Mouse (Mus musculus) forebrain, embryonic 11.5 days (tissue): Measurements from ENCODE around the gene Ell2. TPM values are rescaled to one million over a fixed set of nuclear protein-coding genes. Genes with fewer than 3 reads are reported as not detected.

ENCODE experiments used
- ATAC-seq: fragments of 200-750 bp; cut with Nextera tagmentation; replicated peaks from 2 replicates; pipeline ENCODE4 v1.8.0; 2017; ENCODE audit warnings: moderate TSS enrichment; ENCODE audit not compliant: low FRiP score
- DNase-seq: peaks from one replicate; pipeline ENCODE4 v3.0.0-alpha.2; 2017; ENCODE audit warnings: low spot score
- H3K27ac ChIP-seq: fragments of 300-500 bp; sonication (generic); 2 replicates; pipeline ENCODE4 v1.5.1; 2014; ENCODE audit warnings: low read depth, low read length
- H3K27me3 ChIP-seq: fragments of 300-500 bp; sonication (generic); 2 replicates; pipeline ENCODE4 v1.6.1; 2014; ENCODE audit warnings: mild to moderate bottlenecking, low read length, mixed read lengths; ENCODE audit not compliant: control insufficient read depth, insufficient read depth
- H3K36me3 ChIP-seq: fragments of 300-500 bp; sonication (generic); 2 replicates; pipeline ENCODE4 v1.6.1; 2014; ENCODE audit warnings: mild to moderate bottlenecking, low read length, moderate library complexity, mixed read lengths; ENCODE audit not compliant: control insufficient read depth, insufficient read depth
- H3K4me1 ChIP-seq: fragments of 300-500 bp; sonication (generic); replicated peaks from 2 replicates; pipeline ENCODE4 v1.6.1; 2014; ENCODE audit warnings: low read length, mixed read lengths; ENCODE audit not compliant: control insufficient read depth, insufficient read depth
- H3K4me2 ChIP-seq: fragments of 300-500 bp; sonication (generic); 2 replicates; pipeline ENCODE4 v1.6.1; 2014; ENCODE audit warnings: low read depth, mild to moderate bottlenecking, low read length, moderate library complexity, mixed read lengths; ENCODE audit not compliant: severe bottlenecking
- H3K4me3 ChIP-seq: fragments of 300-500 bp; sonication (generic); 2 replicates; pipeline ENCODE4 v1.5.1; 2014; ENCODE audit warnings: low read depth, low read length
- H3K9ac ChIP-seq: fragments of 300-500 bp; sonication (generic); 2 replicates; pipeline ENCODE4 v1.6.1; 2014; ENCODE audit warnings: low read length
- H3K9me3 ChIP-seq: fragments of 300-500 bp; sonication (generic); 2 replicates; pipeline ENCODE4 v1.6.1; 2016; ENCODE audit warnings: low read length, mixed read lengths; ENCODE audit not compliant: control insufficient read depth
- WGBS: fragments of 180-500 bp; shearing (Covaris S2); extraction: QIAGEN DNeasy Blood & Tissue Kit; methylation state at CpG from one replicate; pipeline ENCODE4 v1.1.7; 2014; 5-methylcytosine and 5-hydroxymethylcytosine counted together
- polyA plus RNA-seq: library from polyadenylated mRNA; unstranded; fragments of >200 nt; fragmentation: Nextera tagmentation; extraction: Ambion mirVana; gene quantifications from 2 replicates; pipeline ENCODE4 v1.2.1, GENCODE M21; 2014

Ell2 gene
- polyA plus RNA-seq, 1 experiment from 2014 or later: 3.3 TPM

DNA sequence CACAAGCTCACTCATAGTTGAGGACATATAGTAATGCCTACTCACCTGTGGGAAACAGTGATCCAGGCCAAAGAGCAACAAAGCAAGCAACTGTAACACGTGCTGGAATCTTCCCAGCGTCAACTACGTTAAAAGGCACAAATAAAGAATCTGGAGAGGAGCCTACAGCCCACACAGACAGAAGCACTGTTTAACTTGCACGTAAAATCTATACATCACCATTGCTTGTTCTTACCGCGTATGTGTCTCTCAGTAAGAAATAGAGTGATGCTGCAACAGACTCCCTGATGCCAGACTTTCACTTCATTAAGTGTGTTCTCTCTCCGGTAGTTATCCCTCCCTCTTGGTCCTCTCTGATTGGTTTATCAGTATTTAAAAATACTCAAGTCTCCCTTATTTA lies 42.1 kb downstream of the Ell2 start:
- Histone ChIP-seq H3K27ac (no peak overlapping the region), H3K36me3 (no peaks in the 10 kb centered on the region), H3K4me1 (no peaks in the 10 kb centered on the region), H3K4me3 (no peak overlapping the region), H3K4me2 (no peak overlapping the region), H3K27me3 (no peaks in the 10 kb centered on the region), H3K9ac (no peak overlapping the region), H3K9me3 (no peaks in the 10 kb centered on the region)
- ATAC-seq: no peak
- DNase-seq: no peak
- 94% methylated on average over 7 of the region's 7 CpGs for WGBS

DNA sequence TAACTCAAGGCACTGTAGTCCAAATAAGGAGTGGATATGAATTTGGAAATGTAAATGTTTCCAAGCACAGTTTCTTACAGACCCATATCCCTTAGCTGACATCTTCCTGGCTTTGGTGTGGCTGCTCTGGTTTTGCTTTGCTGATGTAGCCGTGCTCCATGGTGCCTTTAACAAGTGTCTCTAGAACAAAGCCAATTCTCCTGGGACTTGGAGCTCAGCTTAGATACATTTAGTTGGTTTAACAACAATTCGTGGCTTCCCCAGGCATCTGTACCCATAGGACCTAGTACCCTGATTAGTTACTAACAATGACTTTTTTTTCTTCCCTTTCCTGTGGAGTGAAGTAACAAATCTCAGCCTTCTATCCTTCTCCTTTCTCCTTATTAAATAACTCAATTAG lies 44.2 kb downstream of the Ell2 start:
- no peak overlapping the region for H3K4me3 ChIP-seq
- no peaks in the 10 kb centered on the region for H3K27me3 ChIP-seq
- H3K9ac ChIP-seq: no peak overlapping the region
- H3K36me3 ChIP-seq: no peaks in the 10 kb centered on the region
- no peaks in the 10 kb centered on the region for H3K4me1 ChIP-seq
- H3K27ac ChIP-seq: no peak overlapping the region
- DNase-seq (no peak), ATAC-seq (no peak)
- no peaks in the 10 kb centered on the region for H3K9me3 ChIP-seq
- WGBS: 81% methylated on average over 2 of the region's 2 CpGs
- no peak overlapping the region for H3K4me2 ChIP-seq

GRCm38 (mm10) chr13:75752216-75752938 lies 45.8 kb downstream of the Ell2 start:
- Histone ChIP-seq H3K36me3 (no peaks in the 10 kb centered on the region), H3K4me3 (no peak overlapping the region), H3K4me1 (no peaks in the 10 kb centered on the region), H3K4me2 (no peak overlapping the region), H3K9me3 (no peaks in the 10 kb centered on the region), H3K27ac (no peak overlapping the region), H3K27me3 (no peaks in the 10 kb centered on the region), H3K9ac (no peak overlapping the region)
- ATAC-seq (no peak), DNase-seq (no peak)
- 90% methylated on average over 5 of the region's 5 CpGs for WGBS

DNA sequence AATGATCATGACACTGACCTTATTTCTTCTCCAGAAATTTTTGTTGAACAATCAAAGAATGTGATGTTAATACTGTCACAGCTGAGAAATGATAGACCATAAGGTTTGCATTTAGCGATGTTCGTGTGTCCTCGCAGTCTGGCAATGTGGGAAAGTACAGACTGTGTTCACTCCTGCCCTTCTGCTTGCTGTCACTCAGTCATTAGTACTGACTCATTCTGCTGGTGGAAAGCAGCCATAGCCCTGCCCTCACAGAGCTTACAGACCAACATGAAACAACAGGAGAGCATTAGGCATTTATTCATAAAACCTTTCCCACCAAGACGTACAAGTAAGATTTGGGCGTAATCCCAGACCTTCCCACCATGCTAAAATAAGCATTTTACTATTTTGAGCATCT lies 47.8 kb downstream of the Ell2 start:
- no peak for ATAC-seq

DNA sequence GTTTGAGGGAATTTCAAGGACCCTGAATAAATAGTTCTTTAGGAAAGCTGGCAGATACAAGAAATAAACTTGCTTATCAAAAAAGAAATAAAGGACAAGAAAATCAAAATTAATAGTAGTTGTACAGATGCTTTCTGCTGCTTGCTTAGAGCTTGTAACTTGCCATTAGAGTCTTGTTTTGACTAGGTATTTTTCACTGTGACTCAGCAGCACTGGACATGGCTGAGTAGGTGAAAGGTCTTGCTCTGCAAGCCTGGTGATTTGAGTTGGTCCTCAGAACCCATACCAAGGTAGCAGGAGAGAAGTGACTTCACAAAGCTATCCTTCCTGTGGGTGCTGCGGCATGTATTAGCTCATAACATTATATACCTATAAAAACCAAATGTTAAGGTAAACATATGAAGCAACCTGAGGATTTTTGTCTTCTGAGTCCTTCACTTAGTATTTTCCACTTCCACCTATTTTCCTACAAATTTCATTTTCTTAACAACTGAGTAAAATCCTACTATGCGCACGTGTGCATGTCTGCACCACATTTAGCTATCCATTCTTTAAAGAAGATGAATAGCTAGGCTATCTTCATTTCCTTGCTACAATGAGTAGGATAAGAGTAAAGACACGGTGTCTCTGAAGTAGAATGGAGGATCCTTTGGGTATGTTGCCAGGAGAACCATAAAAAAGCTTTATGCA lies 54.4 kb downstream of the Ell2 start:
- Histone ChIP-seq H3K27me3 (no peaks in the 10 kb centered on the region), H3K4me2 (no peak overlapping the region), H3K36me3 (no peaks in the 10 kb centered on the region), H3K9me3 (no peaks in the 10 kb centered on the region), H3K27ac (no peak overlapping the region), H3K9ac (no peak overlapping the region), H3K4me1 (no peaks in the 10 kb centered on the region; the same call in 1 of the 2 replicates), H3K4me3 (no peak overlapping the region)
- no peak for ATAC-seq
- 95% methylated on average over 4 of the region's 4 CpGs for WGBS
- no peak for DNase-seq

More for the DNA sequence above, 47.8 kb downstream of the Ell2 start:
- Histone ChIP-seq H3K27me3 (no peaks in the 10 kb centered on the region), H3K4me3 (no peak overlapping the region), H3K4me2 (no peak overlapping the region), H3K36me3 (no peaks in the 10 kb centered on the region), H3K27ac (no peak overlapping the region), H3K9ac (no peak overlapping the region), H3K9me3 (no peaks in the 10 kb centered on the region), H3K4me1 (no peaks in the 10 kb centered on the region)
- DNase-seq: no peak
- whole genome bisulfite sequencing: 92% methylated on average over 5 of the region's 5 CpGs

GRCm38 (mm10) chr13:75762759-75763158 lies 56.2 kb downstream of the Ell2 start:
- no peak overlapping the region for H3K27ac ChIP-seq
- no peaks in the 10 kb centered on the region for H3K9me3 ChIP-seq
- H3K36me3 ChIP-seq: no peaks in the 10 kb centered on the region
- WGBS: 92% methylated on average over 4 of the region's 4 CpGs
- no peak for DNase-seq
- no peak for ATAC-seq
- H3K4me2 ChIP-seq: no peak overlapping the region
- H3K9ac ChIP-seq: no peak overlapping the region
- peaks cover 2% of the 10 kb centered on the region; the same call in 1 of the 2 replicates for H3K4me1 ChIP-seq
- no peak overlapping the region for H3K4me3 ChIP-seq
- H3K27me3 ChIP-seq: no peaks in the 10 kb centered on the region

DNA sequence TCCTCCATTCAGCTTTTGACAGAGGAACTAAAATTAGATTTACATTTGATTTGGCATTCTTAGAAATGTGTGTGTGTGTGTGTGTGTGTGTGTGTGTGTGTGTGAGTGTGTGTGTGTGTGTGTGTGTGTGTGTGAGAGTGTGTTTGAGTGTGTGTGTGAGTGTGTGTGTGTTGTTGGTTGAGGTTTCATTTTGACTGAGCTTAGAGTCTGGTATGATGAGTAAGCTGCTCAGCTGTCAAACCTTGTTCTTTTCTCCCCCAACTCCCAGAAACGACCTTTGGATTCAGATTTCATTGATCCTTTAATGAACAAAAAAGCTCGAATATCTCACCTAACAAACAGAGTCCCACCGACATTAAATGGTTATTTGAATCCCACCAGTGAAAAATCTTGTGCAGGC lies 56.7 kb downstream of the Ell2 start:
- no peak for ATAC-seq
- no peak overlapping the region for H3K27ac ChIP-seq
- H3K9ac ChIP-seq: no peak overlapping the region
- H3K27me3 ChIP-seq: no peaks in the 10 kb centered on the region
- H3K9me3 ChIP-seq: no peaks in the 10 kb centered on the region
- 50% methylated on average over 3 of the region's 3 CpGs for WGBS
- no peak overlapping the region for H3K4me3 ChIP-seq
- no peaks in the 10 kb centered on the region for H3K36me3 ChIP-seq
- peaks cover 2% of the 10 kb centered on the region; the same call in 1 of the 2 replicates for H3K4me1 ChIP-seq
- no peak for DNase-seq
- no peak overlapping the region for H3K4me2 ChIP-seq

DNA sequence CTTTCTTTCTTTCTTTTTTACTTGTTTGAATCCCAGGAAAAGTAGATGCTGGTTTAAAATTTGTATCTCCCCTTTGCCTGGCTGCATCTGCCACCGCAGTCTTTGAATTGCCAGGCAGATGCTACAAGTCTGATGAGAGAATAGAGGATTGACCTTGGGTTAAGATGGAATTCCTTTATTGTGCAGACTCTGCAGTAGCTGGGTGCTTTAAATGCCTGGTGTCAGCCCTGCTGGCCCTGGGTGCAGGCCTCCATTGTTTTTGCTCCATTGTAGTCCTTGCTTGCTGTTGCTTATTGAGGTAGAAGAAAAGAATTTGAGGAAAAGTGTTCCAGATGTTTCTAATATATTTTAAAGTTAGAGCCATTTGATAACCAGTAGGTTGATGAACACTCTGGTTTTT lies 59.2 kb downstream of the Ell2 start:
- Histone ChIP-seq H3K9ac (no peak overlapping the region), H3K4me2 (no peak overlapping the region), H3K4me3 (no peak overlapping the region), H3K36me3 (no peaks in the 10 kb centered on the region), H3K27me3 (no peaks in the 10 kb centered on the region), H3K4me1 (peaks cover 2% of the 10 kb centered on the region; the same call in 1 of the 2 replicates), H3K27ac (no peak overlapping the region), H3K9me3 (no peaks in the 10 kb centered on the region)
- 9% methylated on average over 1 of the region's 1 CpGs for WGBS
- DNase-seq (no peak), ATAC-seq (peak; percentile 75)

DNA sequence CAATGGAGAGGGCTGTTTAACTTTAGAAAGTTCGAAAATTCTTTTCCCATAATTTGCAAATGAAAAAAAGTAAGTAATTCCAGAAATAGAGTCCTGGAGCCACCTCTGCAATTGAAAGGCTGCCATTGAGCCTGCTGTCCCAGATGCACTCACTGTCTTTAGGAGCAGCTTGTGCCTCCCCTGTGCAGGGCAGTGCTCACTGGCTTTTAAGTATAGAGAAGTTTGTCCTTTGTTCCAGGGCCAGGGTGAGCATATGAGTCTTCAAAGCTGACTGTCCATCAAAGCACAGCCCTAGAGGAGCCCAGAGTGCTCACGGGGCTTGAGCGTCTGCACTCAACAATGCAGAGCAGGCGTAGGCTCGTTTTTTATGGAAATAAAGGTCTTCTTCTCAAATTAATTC lies 59.7 kb downstream of the Ell2 start:
- peaks cover 2% of the 10 kb centered on the region; the same call in 1 of the 2 replicates for H3K4me1 ChIP-seq
- H3K4me2 ChIP-seq: no peak overlapping the region
- ATAC-seq (peak; percentile 82), DNase-seq (no peak)
- no peak overlapping the region for H3K27ac ChIP-seq
- WGBS: 9% methylated on average over 5 of the region's 5 CpGs
- no peaks in the 10 kb centered on the region for H3K9me3 ChIP-seq
- no peaks in the 10 kb centered on the region for H3K27me3 ChIP-seq
- no peaks in the 10 kb centered on the region for H3K36me3 ChIP-seq
- no peak overlapping the region for H3K9ac ChIP-seq
- H3K4me3 ChIP-seq: no peak overlapping the region
